Mouse (Mus musculus): ENCODE data around the gene Fbxw21.

GRCm38 (mm10) chr9:109125481-109125880 is 36.4 kb downstream of the Fbxw21 start:
- TF ChIP-seq SIN3A (IDR thresholded peaks at IDR 0.05; ENCODE audit: low read length): no peak
- TF ChIP-seq TBP (conservative IDR thresholded peaks at IDR 0.05; ENCODE audit: low read depth, low read length): no peak
- TF ChIP-seq E2F4 (IDR thresholded peaks at IDR 0.05; ENCODE audit: insufficient replicate concordance, low read depth, low read length): no peak
- no peak for TF ChIP-seq JUN (IDR thresholded peaks at IDR 0.05; ENCODE audit: insufficient read depth, low read depth, low read length)
- TF ChIP-seq NRF1 (IDR thresholded peaks at IDR 0.05; ENCODE audit: low read depth, low read length): no peak
- no peak for TF ChIP-seq POLR2A (IDR thresholded peaks at IDR 0.05; ENCODE audit: low read depth, low read length)

All from CH12.LX (cell line).